Mouse (Mus musculus): Measurements from ENCODE around the gene Sobp. TPM values are rescaled to one million over a fixed set of nuclear protein-coding genes. Genes with fewer than 3 reads are reported as not detected.

Gene Sobp
- polyA plus RNA-seq, 1 experiment from 2014 or later = 4.5 TPM

- H3K27ac ChIP-seq (ENCODE audit: low read depth, low read length) = no peak overlapping the region
- H3K4me1 ChIP-seq (ENCODE audit: control insufficient read depth, insufficient read depth, low read length) = peaks cover 10% of the 10 kb centered on the region; the same call in 1 of the 2 replicates
- H3K4me3 ChIP-seq (ENCODE audit: low read depth, low read length) = no peak overlapping the region
- ATAC-seq (ENCODE audit: insufficient read depth, low FRiP score, low TSS enrichment) (no peak), DNase-seq (ENCODE audit: low spot score) (no peak)
- 96% methylated on average over 10 of the region's 10 CpGs for WGBS
- no peaks in the 10 kb centered on the region for H3K36me3 ChIP-seq (ENCODE audit: control insufficient read depth, insufficient read depth, low read length)
- no peaks in the 10 kb centered on the region for H3K9me3 ChIP-seq (ENCODE audit: control insufficient read depth, low read length)
- no peak overlapping the region for H3K4me2 ChIP-seq (ENCODE audit: low read depth)
- no peaks in the 10 kb centered on the region for H3K27me3 ChIP-seq (ENCODE audit: control insufficient read depth, insufficient read depth, low read length)
- H3K9ac ChIP-seq (ENCODE audit: low read length) = no peak overlapping the region
Measured at GRCm38 (mm10) chr10:42999324-42999723, 175.0 kb downstream of the Sobp start.

- H3K4me3 ChIP-seq (ENCODE audit: low read depth, low read length) = no peak overlapping the region
- no peak overlapping the region for H3K9ac ChIP-seq (ENCODE audit: low read length)
- no peaks in the 10 kb centered on the region for H3K36me3 ChIP-seq (ENCODE audit: control insufficient read depth, insufficient read depth, low read length)
- DNase-seq (ENCODE audit: low spot score) = no peak
- H3K27me3 ChIP-seq (ENCODE audit: control insufficient read depth, insufficient read depth, low read length) = no peaks in the 10 kb centered on the region
- H3K9me3 ChIP-seq (ENCODE audit: control insufficient read depth, low read length) = no peaks in the 10 kb centered on the region
- H3K27ac ChIP-seq (ENCODE audit: low read depth, low read length) = no peak overlapping the region
- H3K4me1 ChIP-seq (ENCODE audit: control insufficient read depth, insufficient read depth, low read length) = peaks cover 11% of the 10 kb centered on the region; the same call in 1 of the 2 replicates
- H3K4me2 ChIP-seq (ENCODE audit: low read depth) = no peak overlapping the region
- ATAC-seq (ENCODE audit: insufficient read depth, low FRiP score, low TSS enrichment) = no peak
- 80% methylated on average over 2 of the region's 2 CpGs for WGBS
Measured at GRCm38 (mm10) chr10:42997278-42997677, 177.1 kb downstream of the Sobp start.

- no peaks in the 10 kb centered on the region for H3K27me3 ChIP-seq (ENCODE audit: control insufficient read depth, insufficient read depth, low read length)
- H3K27ac ChIP-seq (ENCODE audit: low read depth, low read length) = no peak overlapping the region
- peaks cover 11% of the 10 kb centered on the region; the same call in 1 of the 2 replicates for H3K4me1 ChIP-seq (ENCODE audit: control insufficient read depth, insufficient read depth, low read length)
- no peak overlapping the region for H3K4me3 ChIP-seq (ENCODE audit: low read depth, low read length)
- ATAC-seq (ENCODE audit: insufficient read depth, low FRiP score, low TSS enrichment) = no peak
- no peaks in the 10 kb centered on the region for H3K36me3 ChIP-seq (ENCODE audit: control insufficient read depth, insufficient read depth, low read length)
- H3K9ac ChIP-seq (ENCODE audit: low read length) = no peak overlapping the region
- DNase-seq (ENCODE audit: low spot score) = no peak
- whole genome bisulfite sequencing = 31% methylated on average over 13 of the region's 13 CpGs
- H3K9me3 ChIP-seq (ENCODE audit: control insufficient read depth, low read length) = no peaks in the 10 kb centered on the region
- no peak overlapping the region for H3K4me2 ChIP-seq (ENCODE audit: low read depth)
Measured at GRCm38 (mm10) chr10:42995484-42995895, 178.8 kb downstream of the Sobp start.

DNA sequence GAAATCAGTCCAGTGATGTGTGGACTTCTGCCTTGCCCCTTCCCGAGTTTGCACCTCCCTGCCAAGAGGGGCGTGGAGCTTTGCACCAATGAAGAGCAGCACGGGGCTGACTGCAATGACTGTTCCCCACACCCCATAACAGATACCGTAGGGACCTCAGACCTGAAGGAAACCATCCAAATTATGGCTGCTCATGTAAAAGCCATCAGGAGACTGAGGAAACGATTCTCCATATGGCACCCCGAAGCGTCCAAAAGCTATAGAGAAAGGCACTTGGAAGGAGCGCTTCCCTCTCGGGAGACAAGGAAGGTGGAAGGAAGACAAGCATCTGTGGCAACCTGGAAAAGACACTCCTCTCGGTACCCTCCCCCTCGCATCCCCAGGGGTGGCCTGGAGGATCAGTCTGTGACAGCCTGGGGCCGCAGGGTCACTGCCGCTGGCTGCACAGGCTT, 180.0 kb downstream of the Sobp start:
- Histone ChIP-seq H3K4me1 (ENCODE audit: control insufficient read depth, insufficient read depth, low read length) (peaks cover 11% of the 10 kb centered on the region; the same call in 1 of the 2 replicates), H3K9ac (ENCODE audit: low read length) (no peak overlapping the region), H3K36me3 (ENCODE audit: control insufficient read depth, insufficient read depth, low read length) (no peaks in the 10 kb centered on the region), H3K4me2 (ENCODE audit: low read depth) (peak overlapping the region; percentile 6; the same call in 1 of the 2 replicates), H3K4me3 (ENCODE audit: low read depth, low read length) (no peak overlapping the region), H3K27me3 (ENCODE audit: control insufficient read depth, insufficient read depth, low read length) (no peaks in the 10 kb centered on the region), H3K9me3 (ENCODE audit: control insufficient read depth, low read length) (no peaks in the 10 kb centered on the region), H3K27ac (ENCODE audit: low read depth, low read length) (no peak overlapping the region)
- 17% methylated on average over 13 of the region's 13 CpGs for WGBS
- DNase-seq (ENCODE audit: low spot score) (no peak), ATAC-seq (ENCODE audit: insufficient read depth, low FRiP score, low TSS enrichment) (no peak)

DNA sequence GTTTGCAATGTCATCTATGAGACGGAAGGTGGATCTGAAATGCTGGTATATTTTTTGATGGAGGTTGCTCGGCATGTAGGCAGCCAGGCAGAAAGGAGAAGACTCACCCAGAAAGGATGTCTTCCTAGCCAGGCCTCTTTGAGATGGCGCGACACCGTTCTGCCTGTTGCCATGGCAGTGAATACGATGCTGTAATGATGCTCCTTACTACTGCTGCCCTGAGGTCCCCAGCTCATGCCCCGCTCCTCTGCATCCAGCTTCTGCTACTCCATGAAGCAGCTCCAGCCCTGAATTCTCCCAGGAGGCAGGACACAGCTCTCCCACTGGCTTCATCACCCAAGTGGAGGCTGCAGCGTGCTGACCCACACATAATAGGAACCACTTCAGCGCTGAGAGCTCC, 183.3 kb downstream of the Sobp start:
- Histone ChIP-seq H3K27ac (ENCODE audit: low read depth, low read length) (no peak overlapping the region), H3K9me3 (ENCODE audit: control insufficient read depth, low read length) (no peaks in the 10 kb centered on the region), H3K4me2 (ENCODE audit: low read depth) (no peak overlapping the region), H3K9ac (ENCODE audit: low read length) (no peak overlapping the region), H3K36me3 (ENCODE audit: control insufficient read depth, insufficient read depth, low read length) (no peaks in the 10 kb centered on the region), H3K4me3 (ENCODE audit: low read depth, low read length) (no peak overlapping the region), H3K27me3 (ENCODE audit: control insufficient read depth, insufficient read depth, low read length) (no peaks in the 10 kb centered on the region), H3K4me1 (ENCODE audit: control insufficient read depth, insufficient read depth, low read length) (peaks cover 11% of the 10 kb centered on the region; the same call in 1 of the 2 replicates)
- WGBS = 53% methylated on average over 9 of the region's 9 CpGs
- ATAC-seq (ENCODE audit: insufficient read depth, low FRiP score, low TSS enrichment) = no peak
- DNase-seq (ENCODE audit: low spot score) = no peak

DNA sequence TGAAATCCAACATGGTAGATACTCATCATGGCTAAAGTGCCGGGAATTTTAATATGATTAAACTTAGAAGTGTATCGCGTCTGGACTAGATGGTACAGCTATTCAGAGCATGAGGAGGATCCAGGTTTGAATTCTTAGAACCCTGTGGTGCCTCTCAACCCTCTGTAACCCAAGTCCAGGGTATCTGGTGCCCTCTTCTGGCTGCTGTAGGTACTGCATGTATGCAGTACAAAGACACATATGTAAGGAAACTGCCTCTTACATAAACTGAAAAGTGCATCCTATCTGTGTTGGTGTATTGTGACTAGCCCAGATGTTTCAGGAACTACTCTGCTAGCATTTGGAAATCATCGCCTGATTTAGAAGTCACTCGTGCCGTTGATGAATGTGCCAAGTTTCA, 184.4 kb downstream of the Sobp start:
- peaks cover 10% of the 10 kb centered on the region; the same call in 1 of the 2 replicates for H3K4me1 ChIP-seq (ENCODE audit: control insufficient read depth, insufficient read depth, low read length)
- no peak overlapping the region for H3K9ac ChIP-seq (ENCODE audit: low read length)
- no peaks in the 10 kb centered on the region for H3K36me3 ChIP-seq (ENCODE audit: control insufficient read depth, insufficient read depth, low read length)
- WGBS = 37% methylated on average over 6 of the region's 6 CpGs
- no peak overlapping the region for H3K4me2 ChIP-seq (ENCODE audit: low read depth)
- no peak overlapping the region for H3K27ac ChIP-seq (ENCODE audit: low read depth, low read length)
- no peaks in the 10 kb centered on the region for H3K9me3 ChIP-seq (ENCODE audit: control insufficient read depth, low read length)
- ATAC-seq (ENCODE audit: insufficient read depth, low FRiP score, low TSS enrichment) (no peak), DNase-seq (ENCODE audit: low spot score) (peak; percentile 79)
- no peaks in the 10 kb centered on the region for H3K27me3 ChIP-seq (ENCODE audit: control insufficient read depth, insufficient read depth, low read length)
- H3K4me3 ChIP-seq (ENCODE audit: low read depth, low read length) = no peak overlapping the region

- Histone ChIP-seq H3K4me2 (ENCODE audit: low read depth) (no peak overlapping the region), H3K4me3 (ENCODE audit: low read depth, low read length) (no peak overlapping the region), H3K4me1 (ENCODE audit: control insufficient read depth, insufficient read depth, low read length) (peaks cover under 1% of the 10 kb centered on the region; the same call in 1 of the 2 replicates), H3K27me3 (ENCODE audit: control insufficient read depth, insufficient read depth, low read length) (no peaks in the 10 kb centered on the region), H3K9ac (ENCODE audit: low read length) (no peak overlapping the region), H3K36me3 (ENCODE audit: control insufficient read depth, insufficient read depth, low read length) (no peaks in the 10 kb centered on the region), H3K27ac (ENCODE audit: low read depth, low read length) (no peak overlapping the region), H3K9me3 (ENCODE audit: control insufficient read depth, low read length) (no peaks in the 10 kb centered on the region)
- no peak for DNase-seq (ENCODE audit: low spot score)
- no peak for ATAC-seq (ENCODE audit: insufficient read depth, low FRiP score, low TSS enrichment)
- 57% methylated on average over 15 of the region's 15 CpGs for WGBS
Measured at GRCm38 (mm10) chr10:42988627-42989026, 185.7 kb downstream of the Sobp start.

GRCm38 (mm10) chr10:42987594-42988052, 186.7 kb downstream of the Sobp start:
- 18% methylated on average over 6 of the region's 6 CpGs for WGBS
- no peaks in the 10 kb centered on the region for H3K36me3 ChIP-seq (ENCODE audit: control insufficient read depth, insufficient read depth, low read length)
- peak; percentile 65 for DNase-seq (ENCODE audit: low spot score)
- H3K9me3 ChIP-seq (ENCODE audit: control insufficient read depth, low read length) = no peaks in the 10 kb centered on the region
- no peak overlapping the region for H3K27ac ChIP-seq (ENCODE audit: low read depth, low read length)
- no peak overlapping the region for H3K4me3 ChIP-seq (ENCODE audit: low read depth, low read length)
- no peak overlapping the region for H3K4me2 ChIP-seq (ENCODE audit: low read depth)
- H3K27me3 ChIP-seq (ENCODE audit: control insufficient read depth, insufficient read depth, low read length) = no peaks in the 10 kb centered on the region
- H3K4me1 ChIP-seq (ENCODE audit: control insufficient read depth, insufficient read depth, low read length) = no peaks in the 10 kb centered on the region
- H3K9ac ChIP-seq (ENCODE audit: low read length) = no peak overlapping the region
- peak; percentile 62 for ATAC-seq (ENCODE audit: insufficient read depth, low FRiP score, low TSS enrichment)

- ATAC-seq (ENCODE audit: insufficient read depth, low FRiP score, low TSS enrichment) (no peak), DNase-seq (ENCODE audit: low spot score) (no peak)
- Histone ChIP-seq H3K27ac (ENCODE audit: low read depth, low read length) (no peak overlapping the region), H3K27me3 (ENCODE audit: control insufficient read depth, insufficient read depth, low read length) (no peaks in the 10 kb centered on the region), H3K4me3 (ENCODE audit: low read depth, low read length) (no peak overlapping the region), H3K4me1 (ENCODE audit: control insufficient read depth, insufficient read depth, low read length) (0 out of 2 replicates have a peak, but pooled peaks cover 7% of the 10 kb centered on the region), H3K4me2 (ENCODE audit: low read depth) (no peak overlapping the region), H3K36me3 (ENCODE audit: control insufficient read depth, insufficient read depth, low read length) (no peaks in the 10 kb centered on the region), H3K9me3 (ENCODE audit: control insufficient read depth, low read length) (no peaks in the 10 kb centered on the region), H3K9ac (ENCODE audit: low read length) (no peak overlapping the region)
- WGBS = 63% methylated on average over 4 of the region's 4 CpGs
Measured at GRCm38 (mm10) chr10:42984886-42985285, 189.4 kb downstream of the Sobp start.

Measured in neural tube, embryonic 11.5 days (tissue).